Mouse (Mus musculus) olfactory bulb, adult 2 months (tissue): ENCODE measurements around the gene Klf2. TPM values are rescaled to one million over a fixed set of nuclear protein-coding genes. Genes with fewer than 3 reads are reported as not detected.

Experiments
- H3K27ac ChIP-seq: fragments of 200-500 bp; 2 replicates; pipeline ENCODE4 v1.5.1; 2012; ENCODE audit warnings: low read depth, low read length; ENCODE audit not compliant: insufficient read depth
- H3K4me1 ChIP-seq: fragments of 200-500 bp; 2 replicates; pipeline ENCODE4 v1.6.1; 2012; ENCODE audit warnings: low read length; ENCODE audit not compliant: control insufficient read depth, insufficient read depth
- H3K4me3 ChIP-seq: fragments of 200-500 bp; 2 replicates; pipeline ENCODE4 v1.5.1; 2012; ENCODE audit warnings: mild to moderate bottlenecking, low read depth, low read length, moderate library complexity; ENCODE audit not compliant: insufficient read depth
- CTCF ChIP-seq: fragments of 200-500 bp; IDR thresholded peaks from 2 replicates; pipeline ENCODE4 v1.5.1; 2012; ENCODE audit warnings: low read depth, mild to moderate bottlenecking, low read length, moderate library complexity; ENCODE audit not compliant: insufficient read depth
- POLR2A ChIP-seq: fragments of 200-500 bp; IDR thresholded peaks from 2 replicates; pipeline ENCODE4 v1.6.1; 2012; ENCODE audit warnings: mild to moderate bottlenecking, low read depth, low read length, moderate library complexity; ENCODE audit not compliant: insufficient read depth
- WGBS: fragments of 180-500 bp; shearing (Covaris S2); methylation state at CpG from one replicate; pipeline ENCODE4 v1.1.7; 2018; 5-methylcytosine and 5-hydroxymethylcytosine counted together
- polyA plus RNA-seq: library from polyadenylated mRNA; stranded (reverse); fragments of >200 nt; gene quantifications from 2 replicates; pipeline ENCODE4 v1.2.4, GENCODE M21; 2012; ENCODE audit warnings: low replicate concordance; ENCODE audit not compliant: missing spikeins, insufficient read depth, insufficient read length

The Klf2 gene
- polyA plus RNA-seq, 1 experiment: not detected

DNA sequence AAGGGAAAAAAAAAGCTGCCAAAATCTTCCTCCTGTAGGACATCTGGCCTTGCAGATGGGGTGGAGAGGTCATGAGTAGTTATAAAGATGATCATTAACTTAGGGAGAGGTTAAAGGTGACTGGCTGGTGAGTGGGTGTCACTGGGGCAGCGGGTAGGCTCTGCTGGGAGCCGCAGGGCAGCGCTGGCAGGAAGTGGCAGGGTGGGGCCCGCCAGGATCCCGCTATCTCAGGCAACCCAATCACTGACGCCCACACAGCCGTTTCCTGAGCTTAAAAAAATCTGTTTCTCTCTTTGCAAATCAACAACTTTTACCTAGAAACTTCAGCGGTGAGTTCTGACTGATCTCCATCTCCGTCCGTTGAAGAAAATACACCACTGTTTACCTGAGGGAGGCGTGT lies 35.4 kb downstream of the Klf2 start:
- 56% methylated on average over 11 of the region's 11 CpGs for WGBS
- Histone ChIP-seq H3K4me1 (peaks cover 8% of the 10 kb centered on the region; the same call in 1 of the 2 replicates), H3K27ac (no peak overlapping the region), H3K4me3 (no peak overlapping the region)
- TF ChIP-seq CTCF (no peak), POLR2A (no peak)

DNA sequence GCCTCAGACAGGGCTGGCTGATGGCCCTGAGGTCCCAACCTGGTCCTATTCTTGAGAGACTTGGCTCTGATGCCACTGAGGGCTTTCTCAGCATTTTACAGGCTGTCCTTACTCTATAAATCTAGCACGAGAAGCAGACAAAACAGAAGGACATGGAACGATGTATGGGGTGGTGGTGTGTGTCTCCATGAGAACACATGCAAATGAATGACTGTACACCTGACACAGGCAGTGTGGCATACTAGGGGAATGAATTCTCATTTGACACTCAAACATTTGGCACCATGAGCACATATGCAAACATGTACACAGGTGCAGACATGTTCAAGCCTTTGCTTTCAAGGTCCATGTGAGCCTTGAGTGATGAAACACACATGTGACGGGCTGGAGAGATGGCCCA lies 37.8 kb downstream of the Klf2 start:
- H3K27ac ChIP-seq: no peak overlapping the region
- TF ChIP-seq POLR2A (no peak), CTCF (no peak)
- peaks cover 5% of the 10 kb centered on the region; the same call in 1 of the 2 replicates for H3K4me1 ChIP-seq
- H3K4me3 ChIP-seq: no peak overlapping the region
- 88% methylated on average over 3 of the region's 3 CpGs for WGBS

DNA sequence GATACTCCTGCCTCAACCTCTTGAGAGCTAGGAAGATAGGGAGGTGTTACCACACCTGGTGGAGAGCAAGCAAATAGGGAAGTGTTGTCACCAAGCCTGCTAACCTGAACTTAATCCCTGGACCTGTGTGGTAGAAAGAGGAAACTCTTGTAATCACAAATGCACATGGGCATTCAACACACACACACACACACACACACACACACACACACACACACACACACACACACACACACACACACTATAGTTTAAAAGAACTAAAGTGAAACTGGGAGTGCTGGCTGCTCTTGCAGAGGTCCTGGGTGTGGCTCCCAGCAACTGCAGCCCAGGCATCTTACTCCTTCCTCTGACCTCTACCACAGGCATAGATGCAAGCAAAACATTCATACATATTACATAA lies 41.3 kb downstream of the Klf2 start:
- TF ChIP-seq CTCF (no peak), POLR2A (no peak)
- Histone ChIP-seq H3K4me3 (no peak overlapping the region), H3K27ac (no peak overlapping the region), H3K4me1 (no peaks in the 10 kb centered on the region)

DNA sequence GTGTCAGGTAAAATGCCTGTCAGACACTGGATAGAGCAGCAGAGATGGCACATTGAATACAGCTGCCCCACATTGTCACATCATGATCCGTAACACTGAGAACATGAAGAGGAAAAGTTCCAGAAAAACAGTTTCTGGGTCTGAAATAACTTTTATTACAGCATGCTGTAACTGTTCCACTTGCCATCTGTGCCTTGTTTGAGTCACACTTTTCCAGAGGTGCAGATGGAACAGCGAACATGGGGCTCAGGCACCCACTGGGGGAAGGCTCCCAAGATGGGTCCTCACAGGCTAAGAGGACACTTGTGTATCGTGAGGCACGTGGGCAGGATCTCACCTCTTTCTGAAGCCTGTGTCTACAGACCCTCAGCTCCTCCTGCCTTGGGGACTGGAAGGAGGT lies 43.9 kb downstream of the Klf2 start:
- no peak overlapping the region for H3K27ac ChIP-seq
- 83% methylated on average over 4 of the region's 4 CpGs for WGBS

DNA sequence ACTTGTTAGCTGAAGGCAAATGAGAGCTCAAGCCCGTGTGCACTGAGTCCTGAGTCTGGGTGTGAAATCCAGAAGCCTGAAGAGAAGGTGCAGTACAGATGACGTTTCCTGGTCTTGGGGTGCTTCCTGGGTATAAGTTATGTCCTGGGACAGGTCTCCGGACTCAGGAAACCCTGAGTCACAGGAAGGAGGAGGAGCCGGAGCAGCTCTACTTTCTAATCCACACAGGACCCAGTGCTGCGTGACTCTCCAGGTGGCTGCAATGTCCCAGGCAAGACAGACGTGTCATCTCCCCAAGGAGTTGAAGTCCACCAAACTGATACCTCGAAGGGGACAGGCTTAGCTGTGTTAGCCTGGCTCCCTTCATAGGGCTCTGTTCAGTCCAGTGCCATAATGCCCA lies 44.6 kb downstream of the Klf2 start:
- no peak overlapping the region for H3K4me3 ChIP-seq
- no peaks in the 10 kb centered on the region for H3K4me1 ChIP-seq
- no peak overlapping the region for H3K27ac ChIP-seq
- 83% methylated on average over 7 of the region's 7 CpGs for WGBS
- TF ChIP-seq CTCF (no peak), POLR2A (no peak)

More for the DNA sequence above, 43.9 kb downstream of the Klf2 start:
- Histone ChIP-seq H3K4me1 (no peaks in the 10 kb centered on the region), H3K4me3 (no peak overlapping the region)
- no peak for TF ChIP-seq POLR2A
- TF ChIP-seq CTCF: no peak

DNA sequence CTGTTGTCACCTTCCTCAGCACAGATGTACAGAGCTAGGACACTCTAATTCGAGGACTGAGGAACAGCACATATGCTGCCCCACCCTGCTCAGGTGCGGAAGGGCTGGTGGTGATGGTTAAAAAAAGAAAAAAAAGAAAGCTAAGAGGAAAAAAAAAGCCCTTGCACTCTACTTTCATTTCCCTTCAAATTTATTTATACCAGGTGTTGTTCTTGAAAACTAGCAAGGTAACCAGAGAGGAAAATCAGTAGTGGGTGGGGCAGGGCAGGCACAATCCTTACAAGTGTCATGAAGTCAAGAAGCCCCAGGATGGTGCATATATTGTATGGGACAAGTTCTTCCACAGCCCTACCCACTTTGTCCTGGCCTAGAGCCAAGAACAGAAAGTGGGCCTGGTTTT lies 46.2 kb downstream of the Klf2 start:
- TF ChIP-seq CTCF (no peak), POLR2A (no peak)
- no peaks in the 10 kb centered on the region for H3K4me1 ChIP-seq
- H3K4me3 ChIP-seq: no peak overlapping the region
- no peak overlapping the region for H3K27ac ChIP-seq
- 90% methylated on average over 2 of the region's 2 CpGs for WGBS

DNA sequence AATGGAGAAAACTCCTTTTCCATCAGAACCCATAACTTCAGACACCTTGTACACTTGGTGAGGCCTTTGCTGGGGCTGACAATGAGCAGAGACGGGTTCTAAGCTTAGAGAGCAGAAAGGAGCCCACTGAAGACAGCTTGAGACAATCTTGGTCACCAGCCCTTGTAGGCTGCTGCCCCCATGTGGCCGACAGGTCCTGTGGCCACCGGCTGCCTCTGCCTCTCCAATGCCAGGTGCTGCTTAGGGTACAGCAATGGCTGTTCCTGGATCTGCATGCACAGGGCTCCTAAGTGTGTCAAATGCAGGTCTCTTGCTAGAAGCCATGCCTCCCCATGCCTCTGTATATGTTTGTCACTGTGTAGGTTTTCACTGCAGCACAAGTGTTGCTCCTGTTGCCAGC lies 47.0 kb downstream of the Klf2 start:
- no peak overlapping the region for H3K4me3 ChIP-seq
- H3K27ac ChIP-seq: no peak overlapping the region
- WGBS: 5% methylated on average over 3 of the region's 3 CpGs
- H3K4me1 ChIP-seq: no peaks in the 10 kb centered on the region
- TF ChIP-seq POLR2A (no peak), CTCF (peak; percentile 75)

DNA sequence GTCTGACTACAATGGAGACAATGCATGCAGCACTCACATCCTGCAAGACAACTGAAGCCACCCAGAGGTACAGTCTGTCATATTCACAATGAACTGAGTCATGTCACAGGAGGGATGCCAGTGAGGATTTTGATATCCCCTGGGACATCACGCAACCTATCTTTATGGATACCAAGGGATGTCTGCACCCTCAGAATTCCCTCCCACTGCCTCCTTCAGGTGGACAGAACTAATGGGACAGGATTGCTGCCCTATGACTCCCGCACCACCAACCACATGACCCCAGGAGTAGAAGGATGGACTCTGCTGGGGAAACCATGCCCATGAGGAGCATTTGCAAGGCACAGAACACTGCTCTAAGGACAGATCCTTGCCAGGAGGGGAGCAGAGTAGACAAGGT lies 47.6 kb downstream of the Klf2 start:
- H3K4me1 ChIP-seq: no peaks in the 10 kb centered on the region
- 85% methylated on average over 2 of the region's 2 CpGs for WGBS
- TF ChIP-seq CTCF (no peak), POLR2A (no peak)
- no peak overlapping the region for H3K27ac ChIP-seq
- no peak overlapping the region for H3K4me3 ChIP-seq

Other genes with a start within 250 kb of the Klf2 start
- not detected in 2 replicates for gene Olfr373, start 235.9 kb upstream of the Klf2 start, polyA plus RNA-seq
- not detected in 2 replicates for gene Olfr374, start 212.0 kb upstream of the Klf2 start, polyA plus RNA-seq
- gene Tpm4, start 184.1 kb upstream of the Klf2 start, polyA plus RNA-seq: not detected in 2 replicates
- gene Rab8a, start 157.8 kb upstream of the Klf2 start, polyA plus RNA-seq: not detected in 2 replicates
- not detected in 2 replicates for gene Hsh2d, start 129.4 kb upstream of the Klf2 start, polyA plus RNA-seq
- not detected in 2 replicates for gene Cib3, start 106.2 kb upstream of the Klf2 start, polyA plus RNA-seq
- gene Gm11034, start 105.4 kb upstream of the Klf2 start, polyA plus RNA-seq: not detected in 2 replicates
- 119 TPM in 1 of 2 replicates, not detected in the other for gene Fam32a, start 99.3 kb upstream of the Klf2 start, polyA plus RNA-seq
- not detected in 2 replicates for gene Ap1m1, start 79.0 kb upstream of the Klf2 start, polyA plus RNA-seq
- gene Gm10282, start 13.8 kb upstream of the Klf2 start, polyA plus RNA-seq: 407 TPM in 1 of 2 replicates, not detected in the other
- gene Eps15l1, start 102.4 kb downstream of the Klf2 start, polyA plus RNA-seq: 130 and 148 TPM in 2 replicates
- not detected in 2 replicates for gene Calr3, start 124.8 kb downstream of the Klf2 start, polyA plus RNA-seq
- gene 1700030K09Rik, start 124.8 kb downstream of the Klf2 start, polyA plus RNA-seq: not detected in 2 replicates
- gene Cherp, start 156.2 kb downstream of the Klf2 start, polyA plus RNA-seq: not detected in 2 replicates
- not detected in 2 replicates for gene Slc35e1, start 173.6 kb downstream of the Klf2 start, polyA plus RNA-seq
- not detected in 2 replicates for gene Med26, start 229.2 kb downstream of the Klf2 start, polyA plus RNA-seq